Mouse (Mus musculus) layer of hippocampus, adult 11-12 months (tissue): ENCODE data around the gene Irf2bpl.

Experiments
- DNase-seq: peaks from one replicate; pipeline ENCODE4 v3.0.0; 2022; ENCODE audit warnings: low spot score

Gene Irf2bpl

GRCm38 (mm10) chr12:86859924-86860790 is 24.4 kb downstream of the Irf2bpl start:
- DNase-seq = peak; percentile 45

- DNase-seq = no peak
Observed at GRCm38 (mm10) chr12:86858983-86859872, 25.4 kb downstream of the Irf2bpl start.

GRCm38 (mm10) chr12:86858498-86858897 is 26.1 kb downstream of the Irf2bpl start:
- DNase-seq = no peak

GRCm38 (mm10) chr12:86857290-86857689 is 27.3 kb downstream of the Irf2bpl start:
- DNase-seq = no peak

GRCm38 (mm10) chr12:86855670-86856069 is 28.9 kb downstream of the Irf2bpl start:
- DNase-seq = no peak

GRCm38 (mm10) chr12:86853516-86853915 is 31.1 kb downstream of the Irf2bpl start:
- DNase-seq = no peak

GRCm38 (mm10) chr12:86851313-86851712 is 33.3 kb downstream of the Irf2bpl start:
- DNase-seq = no peak

GRCm38 (mm10) chr12:86850746-86851145 is 33.9 kb downstream of the Irf2bpl start:
- DNase-seq = no peak

- DNase-seq = peak; percentile 41
Observed at GRCm38 (mm10) chr12:86849945-86850626, 34.5 kb downstream of the Irf2bpl start.

GRCm38 (mm10) chr12:86842866-86843459 is 41.6 kb downstream of the Irf2bpl start:
- DNase-seq = no peak

- DNase-seq = no peak
Observed at GRCm38 (mm10) chr12:86840526-86840925, 44.1 kb downstream of the Irf2bpl start.

GRCm38 (mm10) chr12:86838181-86838580 is 46.4 kb downstream of the Irf2bpl start:
- no peak for DNase-seq

GRCm38 (mm10) chr12:86836431-86837047 is 48.1 kb downstream of the Irf2bpl start:
- DNase-seq = peak; percentile 76

- DNase-seq = no peak
Observed at GRCm38 (mm10) chr12:86835899-86836298, 48.7 kb downstream of the Irf2bpl start.

GRCm38 (mm10) chr12:86834416-86834772 is 50.2 kb downstream of the Irf2bpl start:
- no peak for DNase-seq

GRCm38 (mm10) chr12:86833711-86834415 is 50.7 kb downstream of the Irf2bpl start:
- peak; percentile 80 for DNase-seq

GRCm38 (mm10) chr12:86832551-86833182 is 51.9 kb downstream of the Irf2bpl start:
- DNase-seq = no peak

- peak; percentile 63 for DNase-seq
Observed at GRCm38 (mm10) chr12:86831591-86832550, 52.7 kb downstream of the Irf2bpl start.
